Mouse (Mus musculus) thymus, adult 2 months (tissue): ENCODE results near the gene Esm1. TPM values are rescaled to one million over a fixed set of nuclear protein-coding genes. Genes with fewer than 3 reads are reported as not detected.

ENCODE experiments used
- DNase-seq: peaks from one replicate; pipeline ENCODE4 v3.0.0; 2021
- H3K27ac ChIP-seq: fragments of 200-500 bp; 2 replicates; pipeline ENCODE4 v1.5.1; 2012; ENCODE audit warnings: low read length, control low read depth; ENCODE audit not compliant: control insufficient read depth, insufficient read depth
- H3K27me3 ChIP-seq: fragments of 200-500 bp; 2 replicates; pipeline ENCODE4 v1.6.1; 2012; ENCODE audit warnings: mild to moderate bottlenecking, low read length, moderate library complexity, mixed read lengths; ENCODE audit not compliant: control insufficient read depth, insufficient read depth
- H3K36me3 ChIP-seq: fragments of 200-500 bp; 2 replicates; pipeline ENCODE4 v1.6.1; 2012; ENCODE audit warnings: mild to moderate bottlenecking, low read length, moderate library complexity; ENCODE audit not compliant: control insufficient read depth, insufficient read depth
- H3K4me1 ChIP-seq: fragments of 200-500 bp; replicated peaks from 2 replicates; pipeline ENCODE4 v1.6.1; 2012; ENCODE audit warnings: low read length; ENCODE audit not compliant: control insufficient read depth, insufficient read depth
- H3K4me3 ChIP-seq: fragments of 200-500 bp; 2 replicates; pipeline ENCODE4 v1.5.1; 2012; ENCODE audit warnings: mild to moderate bottlenecking, low read length, control low read depth, moderate library complexity; ENCODE audit not compliant: control insufficient read depth, insufficient read depth
- CTCF ChIP-seq: fragments of 200-500 bp; IDR thresholded peaks from 2 replicates; pipeline ENCODE4 v1.5.1; 2012; ENCODE audit warnings: mild to moderate bottlenecking, control low read depth, low read length, moderate library complexity, borderline replicate concordance; ENCODE audit not compliant: control insufficient read depth, poor library complexity, insufficient read depth; ENCODE audit errors: extremely low read depth
- POLR2A ChIP-seq: fragments of 200-500 bp; IDR thresholded peaks from 2 replicates; pipeline ENCODE4 v1.6.1; 2012; ENCODE audit warnings: mild to moderate bottlenecking, low read length, control low read depth, moderate library complexity; ENCODE audit not compliant: control insufficient read depth, poor library complexity, insufficient read depth; ENCODE audit errors: extremely low read depth
- WGBS: fragments of 180-500 bp; shearing (Covaris S2); methylation state at CpG from one replicate; pipeline ENCODE4 v1.1.7; 2018; 5-methylcytosine and 5-hydroxymethylcytosine counted together
- polyA plus RNA-seq: library from polyadenylated mRNA; depleted of rRNA; stranded (reverse); fragments of >200 nt; gene quantifications from 2 replicates; pipeline ENCODE4 v1.2.3, GENCODE M21; 2012

Gene Esm1
- polyA plus RNA-seq, 1 experiment: 0.58 TPM

GRCm38 (mm10) chr13:113205346-113205745 lies 4.1 kb upstream of the Esm1 start:
- TF ChIP-seq POLR2A (no peak), CTCF (no peak)
- peaks cover 11% of the 10 kb centered on the region for H3K4me1 ChIP-seq
- no peak overlapping the region for H3K27ac ChIP-seq
- no peaks in the 10 kb centered on the region for H3K27me3 ChIP-seq
- 92% methylated on average over 5 of the region's 5 CpGs for WGBS
- H3K36me3 ChIP-seq: no peaks in the 10 kb centered on the region
- DNase-seq: no peak
- H3K4me3 ChIP-seq: no peak overlapping the region

GRCm38 (mm10) chr13:113211345-113211744 lies 1.9 kb downstream of the Esm1 start:
- no peak for DNase-seq
- H3K36me3 ChIP-seq: no peaks in the 10 kb centered on the region
- H3K27ac ChIP-seq: no peak overlapping the region
- TF ChIP-seq POLR2A: no peak
- H3K4me3 ChIP-seq: no peak overlapping the region
- H3K27me3 ChIP-seq: no peaks in the 10 kb centered on the region
- H3K4me1 ChIP-seq: peaks cover 18% of the 10 kb centered on the region
- WGBS: 2% methylated on average over 15 of the region's 15 CpGs

GRCm38 (mm10) chr13:113212401-113212800 lies 2.9 kb downstream of the Esm1 start:
- WGBS: 14% methylated on average over 3 of the region's 3 CpGs
- H3K4me1 ChIP-seq: peaks cover 18% of the 10 kb centered on the region
- no peaks in the 10 kb centered on the region for H3K27me3 ChIP-seq
- no peaks in the 10 kb centered on the region for H3K36me3 ChIP-seq
- no peak for DNase-seq
- no peak overlapping the region for H3K4me3 ChIP-seq
- TF ChIP-seq CTCF (no peak), POLR2A (no peak)
- H3K27ac ChIP-seq: no peak overlapping the region

- Histone ChIP-seq H3K27me3 (no peaks in the 10 kb centered on the region), H3K36me3 (no peaks in the 10 kb centered on the region), H3K4me1 (peaks cover 18% of the 10 kb centered on the region), H3K27ac (no peak overlapping the region), H3K4me3 (no peak overlapping the region)
- over 99% methylated on average over 3 of the region's 3 CpGs for WGBS
- no peak for DNase-seq
- TF ChIP-seq CTCF (no peak), POLR2A (no peak)
Observed at GRCm38 (mm10) chr13:113213865-113214264, 4.4 kb downstream of the Esm1 start.

GRCm38 (mm10) chr13:113221851-113222250 lies 12.4 kb downstream of the Esm1 start:
- Histone ChIP-seq H3K4me1 (no peaks in the 10 kb centered on the region), H3K36me3 (no peaks in the 10 kb centered on the region), H3K27ac (no peak overlapping the region), H3K4me3 (no peak overlapping the region), H3K27me3 (no peaks in the 10 kb centered on the region)
- 86% methylated on average over 6 of the region's 6 CpGs for WGBS
- TF ChIP-seq CTCF (no peak), POLR2A (no peak)
- no peak for DNase-seq

- H3K27me3 ChIP-seq: no peaks in the 10 kb centered on the region
- H3K4me3 ChIP-seq: no peak overlapping the region
- H3K27ac ChIP-seq: no peak overlapping the region
- TF ChIP-seq CTCF (no peak), POLR2A (no peak)
- H3K4me1 ChIP-seq: no peaks in the 10 kb centered on the region
- 88% methylated on average over 2 of the region's 2 CpGs for WGBS
- no peaks in the 10 kb centered on the region for H3K36me3 ChIP-seq
- no peak for DNase-seq
Observed at GRCm38 (mm10) chr13:113224105-113224504, 14.6 kb downstream of the Esm1 start.

- no peak within 1 kb of the TSS for H3K27ac ChIP-seq
- no peaks in the 10 kb centered on the region for H3K4me1 ChIP-seq
- no peak within 1 kb of the TSS for H3K4me3 ChIP-seq
- no peak for DNase-seq
- TF ChIP-seq CTCF (no peak), POLR2A (no peak)
- no peaks in the 10 kb centered on the region for H3K36me3 ChIP-seq
- H3K27me3 ChIP-seq: no peaks in the 10 kb centered on the region
- 91% methylated on average over 7 of the region's 7 CpGs for WGBS
Observed at GRCm38 (mm10) chr13:113225811-113226210, 16.4 kb downstream of the Esm1 start, which contains the start of gene Gzmk. Gene Gzmk, minus strand, starts transcription at chr13:113225908.
